Mouse (Mus musculus) right cerebral cortex, postnatal 36 days (tissue): ENCODE data around the gene Aqp3.
A peak's percentile ranks its signal among the peaks of the same experiment; 100 is the strongest.

Experiments used
- DNase-seq, 2 experiments: peaks; one replicate each; pipeline ENCODE4 v3.0.0; 2022; ENCODE audit warnings: low spot score in 2 of 2, mixed read lengths in 1 of 2

Gene Aqp3

GRCm38 (mm10) chr4:41097871-41098576 lies at the start of gene Aqp3:
Aqp3 (minus strand) TSS chr4:41098183.
- no peak for DNase-seq

DNA sequence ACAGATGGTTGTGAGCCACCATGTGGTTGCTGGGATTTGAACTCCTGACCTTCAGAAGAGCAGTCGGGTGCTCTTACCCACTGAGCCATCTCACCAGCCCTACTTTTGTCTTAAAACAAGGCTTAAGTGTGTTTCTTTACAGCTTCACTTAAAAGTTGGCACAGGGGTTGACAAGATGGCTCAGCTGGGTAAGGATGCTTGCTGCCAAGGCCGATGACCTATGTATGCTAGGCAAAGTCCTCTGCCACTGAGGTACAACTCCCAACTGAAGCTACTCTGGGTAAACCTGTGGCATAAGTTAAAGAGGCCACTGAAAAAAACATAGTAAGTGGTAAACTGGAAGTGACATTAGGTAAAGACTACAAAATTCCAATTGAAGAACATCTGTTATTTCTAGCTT lies 44.6 kb upstream of the Aqp3 start:
- no peak for DNase-seq

- DNase-seq: no peak
These were observed 42.3 kb upstream of the Aqp3 start for GRCm38 (mm10) chr4:41140174-41140875.

DNA sequence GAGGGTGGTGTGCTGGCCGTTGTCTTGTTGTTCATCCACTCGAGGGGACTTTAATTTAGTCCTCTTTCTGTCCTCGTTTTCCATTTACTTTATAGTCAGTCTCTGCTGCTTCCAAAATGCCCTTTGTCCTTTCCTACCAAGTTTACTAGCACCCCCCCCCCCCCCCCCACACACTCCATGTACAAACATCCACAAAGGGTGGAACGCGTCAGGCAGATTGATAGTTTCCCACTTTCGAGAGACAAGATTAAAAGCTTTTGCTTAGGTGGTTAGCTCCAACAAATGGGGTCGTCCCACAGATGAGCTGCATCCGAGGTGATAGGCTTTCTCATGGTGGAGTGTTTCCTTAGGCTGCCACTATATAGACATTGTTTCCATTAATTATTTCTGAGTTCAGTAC lies 38.8 kb upstream of the Aqp3 start:
- no peak for DNase-seq

DNA sequence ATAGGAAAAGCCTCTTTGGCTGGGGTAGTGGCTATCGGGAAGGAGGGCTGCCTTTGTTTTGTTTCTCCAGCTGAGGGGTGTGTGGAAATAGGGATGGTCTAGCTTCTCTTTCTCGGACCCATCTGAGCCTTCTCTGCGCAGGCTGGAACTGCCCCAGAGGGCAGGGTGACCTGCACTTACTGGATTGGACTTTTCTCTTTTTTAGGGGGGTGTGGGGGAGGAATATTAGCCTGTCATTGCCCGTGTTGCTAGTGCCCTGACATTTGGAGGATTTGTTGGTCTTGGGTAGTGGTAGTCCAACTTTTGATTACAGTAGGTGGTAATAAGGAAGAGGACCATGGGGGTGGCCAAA lies 38.4 kb upstream of the Aqp3 start:
- no peak for DNase-seq

GRCm38 (mm10) chr4:41135711-41136453 lies 37.9 kb upstream of the Aqp3 start, which contains the start of gene Ube2r2:
Ube2r2 (plus strand) TSS chr4:41135743.
- DNase-seq: no peak

DNA sequence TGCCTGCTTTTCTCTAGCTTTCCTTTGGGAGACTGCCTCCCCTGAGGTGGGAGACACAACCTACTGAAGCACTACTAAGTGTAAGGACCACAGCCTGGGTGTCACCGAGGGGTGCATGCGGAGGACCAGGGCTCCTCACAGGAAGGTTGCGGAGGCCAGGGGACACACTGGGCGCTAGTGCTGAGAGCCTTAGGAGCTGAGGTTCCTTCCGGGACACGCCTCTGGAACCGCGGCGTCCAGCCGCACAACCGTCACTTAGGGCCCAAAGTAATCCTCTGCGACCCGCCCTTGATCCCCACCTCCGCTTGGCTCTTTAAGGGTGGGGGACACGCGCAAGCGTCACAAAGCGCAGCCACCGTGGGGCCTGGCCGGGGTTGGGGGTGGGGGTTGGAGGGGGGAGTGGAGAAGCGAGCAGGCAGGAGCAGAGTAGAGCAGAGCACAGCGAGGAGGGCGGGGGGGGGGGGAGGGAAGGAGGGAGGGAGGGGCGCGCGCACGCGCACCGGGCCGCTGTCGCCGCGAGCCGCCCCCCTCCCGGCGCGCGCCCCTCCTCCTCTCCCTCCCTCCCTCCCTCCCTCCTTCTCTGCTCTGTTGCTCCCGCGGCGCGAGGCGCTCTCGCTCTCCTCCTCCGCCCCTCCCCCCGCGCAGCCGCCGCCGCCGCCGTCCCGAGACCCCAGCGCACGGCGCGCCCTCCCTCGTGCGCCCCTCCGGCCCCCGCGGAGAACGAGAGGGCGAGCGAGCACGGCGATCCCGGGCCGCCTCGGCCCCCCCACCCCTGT lies 37.1 kb upstream of the Aqp3 start:
- peak; percentile 40 to 41 for DNase-seq

- DNase-seq: no peak
These were observed 35.7 kb upstream of the Aqp3 start for GRCm38 (mm10) chr4:41133529-41134291.

DNA sequence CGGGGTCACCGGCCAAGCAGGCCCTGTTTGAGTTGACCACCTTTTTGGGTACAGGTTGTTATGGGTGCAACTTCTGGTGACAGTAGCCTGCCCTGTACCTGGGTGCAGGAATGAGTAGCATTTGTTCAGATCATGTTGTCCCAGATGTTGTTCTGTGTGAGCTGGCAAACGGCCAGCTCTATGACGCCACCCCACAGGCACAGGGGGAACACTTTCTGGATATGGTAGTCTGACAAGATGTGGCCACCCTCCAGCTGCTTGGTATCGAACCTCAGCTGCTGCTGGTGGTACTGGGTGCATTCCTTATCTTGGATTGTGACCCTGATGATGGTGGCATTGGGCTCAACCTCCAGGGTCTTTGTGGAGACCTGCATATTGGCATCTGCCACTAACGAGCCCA lies 34.5 kb upstream of the Aqp3 start:
- no peak for DNase-seq

DNA sequence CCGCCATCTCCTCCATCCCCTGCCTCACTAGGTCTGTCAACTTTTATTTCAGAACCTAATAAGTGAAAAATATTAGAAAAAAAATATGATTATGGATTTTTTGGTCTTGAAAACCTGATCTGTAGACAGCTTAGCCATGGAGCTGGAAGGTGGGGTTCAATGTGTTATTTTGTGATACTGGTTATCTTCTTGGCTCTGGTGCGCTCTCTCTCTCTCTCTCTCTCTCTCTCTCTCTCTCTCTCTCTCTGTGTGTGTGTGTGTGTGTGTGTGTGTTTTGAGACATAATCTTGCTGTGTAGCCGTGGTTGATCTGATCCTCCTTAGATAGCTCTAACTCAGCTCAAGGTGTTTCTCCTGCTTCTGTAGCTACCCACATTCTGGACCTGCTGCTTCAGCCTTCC lies 31.9 kb upstream of the Aqp3 start:
- no peak for DNase-seq

GRCm38 (mm10) chr4:41129406-41129805 lies 31.4 kb upstream of the Aqp3 start:
- no peak for DNase-seq

DNA sequence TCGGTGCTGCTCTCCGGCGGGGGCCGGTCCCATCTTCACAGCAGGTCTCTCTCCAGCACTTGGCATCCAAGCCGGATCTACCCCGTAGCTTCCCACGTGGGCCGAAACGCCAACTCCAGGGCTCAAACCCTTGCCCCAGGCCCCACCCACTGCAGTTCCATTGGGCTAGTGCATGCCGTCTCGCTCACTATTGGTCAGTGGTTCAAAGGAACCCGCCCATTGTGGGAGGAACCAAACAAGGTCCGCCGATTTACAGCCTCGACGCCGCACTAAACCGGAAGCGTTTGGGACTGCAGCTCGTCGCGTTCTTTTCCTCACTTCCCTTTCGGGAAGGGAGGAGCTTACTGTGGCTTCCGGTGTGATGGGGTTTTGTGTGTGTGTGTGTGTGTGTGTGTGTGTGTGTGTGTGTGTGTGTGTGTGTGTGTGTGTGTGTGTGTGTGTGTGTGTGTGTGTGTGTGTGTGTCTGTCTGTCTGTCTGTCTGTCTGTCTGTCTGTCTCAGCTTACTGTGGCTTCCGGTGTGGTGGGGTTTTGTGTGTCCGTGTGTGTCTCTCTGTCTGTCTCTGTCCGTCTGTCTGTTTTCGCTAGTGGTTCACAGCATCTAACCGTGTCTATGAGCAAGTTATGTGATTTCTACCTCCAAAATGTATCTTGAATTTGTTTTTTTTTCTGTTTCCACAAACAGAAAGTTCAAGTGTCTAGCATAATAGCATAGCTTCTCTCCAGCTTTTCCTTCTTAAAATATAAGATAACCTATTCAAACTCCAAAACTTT lies 26.4 kb upstream of the Aqp3 start, which contains the start of gene Nol6:
TSS of gene Nol6 (minus strand) at position 276 of the 772 bp plus-strand sequence.
- DNase-seq: peak; percentile 99

- DNase-seq: no peak
These were observed 20.8 kb upstream of the Aqp3 start for GRCm38 (mm10) chr4:41118706-41119292.

- no peak for DNase-seq
These were observed 18.8 kb upstream of the Aqp3 start for GRCm38 (mm10) chr4:41116817-41117216.

DNA sequence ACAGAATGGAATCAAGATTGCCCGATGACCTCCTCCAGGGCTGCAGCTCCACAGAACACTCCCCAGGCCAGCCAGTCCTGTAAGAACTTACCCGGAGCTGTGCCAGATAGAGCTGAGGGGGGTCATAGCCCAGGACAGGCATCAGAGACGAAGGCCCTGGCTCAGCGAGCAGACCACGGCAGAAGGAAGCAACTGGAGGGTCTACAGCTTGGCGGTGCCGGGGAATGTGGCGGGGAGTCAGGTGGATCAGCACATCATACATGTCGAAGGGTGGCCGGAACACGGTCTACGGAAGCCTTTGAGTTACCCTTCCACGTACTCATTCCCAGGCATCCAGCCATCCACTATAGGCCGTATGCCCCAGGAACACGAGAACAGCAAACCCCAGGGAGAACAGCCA lies 17.8 kb upstream of the Aqp3 start:
- no peak for DNase-seq

GRCm38 (mm10) chr4:41115074-41115473 lies 17.1 kb upstream of the Aqp3 start:
- DNase-seq: no peak

DNA sequence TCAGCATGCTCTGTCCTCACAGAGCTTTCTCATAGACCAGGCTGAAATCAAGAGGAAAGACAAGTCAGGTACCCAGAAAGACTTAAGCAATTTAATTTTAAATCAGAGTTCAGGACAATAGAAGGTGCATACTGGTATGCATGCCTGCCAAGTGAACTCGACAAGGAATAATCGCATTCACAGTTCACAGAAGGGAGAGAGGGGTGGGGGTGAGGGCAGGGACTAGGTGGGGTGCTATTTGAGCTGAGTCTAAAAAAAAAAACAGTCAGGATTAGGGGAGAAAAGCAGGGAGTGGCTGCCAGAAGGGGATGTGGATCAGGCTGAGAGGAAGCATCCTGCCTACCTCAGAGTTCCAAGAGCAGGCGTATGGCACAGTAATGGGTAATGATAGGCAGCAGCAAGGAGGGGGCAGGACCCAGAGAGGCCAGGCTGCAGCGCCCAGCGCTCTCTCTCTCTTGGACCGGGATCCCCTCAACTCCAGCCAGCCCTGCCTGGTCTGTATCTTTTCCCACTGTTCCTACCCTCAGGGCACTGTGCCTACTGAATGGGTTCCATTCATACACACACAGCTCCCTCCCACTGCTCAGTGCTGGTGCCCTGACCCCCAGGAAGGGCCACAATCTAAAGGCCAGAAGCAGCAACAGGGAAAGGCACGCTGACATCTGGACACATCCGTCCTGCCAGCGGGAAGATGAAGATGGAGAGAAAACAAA lies 16.5 kb upstream of the Aqp3 start:
- no peak for DNase-seq

DNA sequence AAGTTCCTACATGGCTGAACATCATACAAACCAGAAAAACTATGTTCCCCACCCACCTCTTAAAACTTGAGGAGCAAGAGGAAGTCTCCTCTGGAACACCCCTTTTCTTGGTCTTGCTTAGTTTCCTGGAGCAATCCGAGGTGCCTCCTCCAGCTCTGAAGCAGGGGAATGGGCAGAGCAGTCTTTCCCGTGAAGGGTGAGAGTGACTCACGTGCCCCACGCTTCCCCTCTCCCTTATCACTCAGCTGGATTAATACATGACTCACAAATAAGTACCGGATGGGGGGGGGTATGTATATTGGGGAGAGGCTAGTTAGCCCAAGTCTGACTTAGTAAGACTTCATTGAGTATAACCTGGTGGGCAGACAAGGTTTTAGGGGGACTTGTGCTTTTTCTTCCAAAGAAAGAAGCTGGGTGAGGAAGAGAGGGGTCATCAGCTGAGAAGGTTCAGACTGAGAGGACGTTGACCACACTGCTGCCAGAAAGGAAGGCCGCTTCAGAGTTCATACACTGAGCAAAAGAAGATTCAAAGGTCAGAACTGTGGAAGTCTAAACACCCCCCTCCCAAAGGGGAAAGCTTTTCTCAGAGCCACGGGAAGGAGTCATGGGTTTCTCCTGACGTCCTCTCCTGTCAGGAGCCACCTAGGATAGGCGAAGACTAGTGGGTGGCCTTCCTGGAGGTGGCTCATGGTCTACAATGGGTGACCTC lies 10.9 kb upstream of the Aqp3 start:
- no peak for DNase-seq

DNA sequence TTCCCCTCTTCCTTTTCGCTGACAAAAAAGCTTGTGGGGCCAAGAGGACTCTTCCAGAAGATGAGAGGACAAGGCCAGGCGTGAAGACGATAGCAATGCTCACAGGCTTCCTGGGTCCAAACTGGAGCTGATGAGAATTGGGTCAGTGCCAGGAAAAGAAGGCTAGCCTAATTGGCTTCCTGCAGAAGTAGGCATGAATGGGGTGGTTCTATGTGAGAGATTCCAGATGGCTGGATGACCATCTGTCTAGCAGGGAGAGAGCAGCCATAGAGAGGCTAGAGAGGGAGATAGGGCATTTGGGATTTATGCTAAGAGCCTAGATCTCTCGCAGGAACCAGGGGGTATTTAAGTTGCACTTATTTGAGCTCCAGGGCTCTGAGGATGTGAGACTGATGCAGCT lies 9.5 kb upstream of the Aqp3 start:
- no peak for DNase-seq
